Mouse (Mus musculus) embryonic fibroblast, embryonic 13.5 days (primary cell): ENCODE measurements at regions not wholly inside any gene's neighbourhood (a gene's known extent, or its start where the extent isn't known, plus 50 kb on each side); places are given as distances from the start of the nearest gene placed in this dataset.

Source experiments
- CTCF ChIP-seq: IDR thresholded peaks from 2 replicates; pipeline ENCODE4 v1.5.1; 2011; ENCODE audit warnings: mild to moderate bottlenecking, control low read depth, low read length, moderate library complexity, borderline replicate concordance; ENCODE audit not compliant: insufficient read depth
- POLR2A ChIP-seq: IDR thresholded peaks from 2 replicates; pipeline ENCODE4 v1.6.1; 2011; ENCODE audit warnings: low read depth, mild to moderate bottlenecking, control low read depth, low read length, moderate library complexity

GRCm38 (mm10) chr14:76850051-76850450 is 186.5 kb upstream of the Ccdc122 start:
- TF ChIP-seq POLR2A, result no peak
- TF ChIP-seq CTCF, result no peak
